Mouse (Mus musculus): ENCODE results near the gene Synj2.

Gene Synj2

DNA sequence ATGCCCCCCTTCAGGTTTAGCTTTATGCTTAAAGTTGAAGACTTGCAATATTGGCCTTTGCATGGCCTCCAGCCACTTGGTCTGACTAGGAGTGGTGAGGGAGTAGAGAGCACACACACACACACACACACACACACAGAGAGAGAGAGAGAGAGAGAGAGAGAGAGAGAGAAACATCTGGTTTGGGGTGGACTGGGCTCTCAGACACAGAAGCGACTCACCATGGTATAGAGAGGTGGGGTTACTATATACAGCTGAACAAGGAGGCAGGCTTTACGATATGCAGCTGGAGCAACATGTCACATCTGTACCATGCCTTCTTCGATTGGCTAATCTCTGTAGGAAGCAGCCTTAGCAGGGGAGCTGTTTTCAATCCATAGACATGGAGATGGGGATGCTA lies 5.4 kb upstream of the Synj2 start:
- peak; percentile 24 for DNase-seq (ENCODE audit: low read depth)

DNA sequence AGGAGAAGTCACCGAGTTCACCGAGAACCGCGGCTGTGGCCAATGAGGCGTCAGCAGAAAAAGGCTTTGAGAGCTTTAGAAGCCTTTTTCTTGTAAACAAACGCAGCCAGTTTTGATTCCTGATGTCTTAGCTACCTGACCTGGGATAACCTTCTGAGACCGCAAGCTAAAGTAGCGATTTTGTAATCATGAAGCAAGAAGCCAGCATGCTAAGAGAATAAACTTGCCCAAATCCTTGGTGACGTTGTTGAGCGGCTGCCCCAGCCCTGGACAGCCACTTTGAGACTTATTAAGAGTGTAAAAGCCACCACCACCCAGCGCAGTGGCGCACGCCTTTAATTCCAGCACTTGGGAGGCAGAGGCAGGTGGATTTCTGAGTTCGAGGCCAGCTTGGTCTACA lies 4.8 kb upstream of the Synj2 start:
- DNase-seq (ENCODE audit: low read depth): no peak

DNA sequence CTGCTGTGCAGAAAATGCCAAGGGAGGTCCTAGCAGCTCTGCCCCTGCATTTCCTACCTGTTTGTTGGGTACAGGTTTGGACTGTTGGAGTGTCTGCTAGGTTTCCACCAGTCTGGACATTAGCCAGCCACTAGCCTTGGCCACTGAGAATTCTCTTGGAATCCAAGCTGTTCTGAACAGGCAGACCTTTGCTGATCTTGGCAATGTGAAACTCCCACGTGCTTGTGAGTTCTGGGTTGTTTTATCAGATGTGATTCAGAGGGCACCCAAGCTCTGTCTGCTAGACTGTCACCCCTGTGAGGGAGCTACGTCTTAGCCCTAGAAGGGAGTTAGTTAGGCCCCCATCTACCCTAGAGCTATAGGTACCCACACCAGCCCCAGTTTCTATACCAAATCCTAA lies 3.6 kb upstream of the Synj2 start:
- no peak for DNase-seq (ENCODE audit: low read depth)

DNA sequence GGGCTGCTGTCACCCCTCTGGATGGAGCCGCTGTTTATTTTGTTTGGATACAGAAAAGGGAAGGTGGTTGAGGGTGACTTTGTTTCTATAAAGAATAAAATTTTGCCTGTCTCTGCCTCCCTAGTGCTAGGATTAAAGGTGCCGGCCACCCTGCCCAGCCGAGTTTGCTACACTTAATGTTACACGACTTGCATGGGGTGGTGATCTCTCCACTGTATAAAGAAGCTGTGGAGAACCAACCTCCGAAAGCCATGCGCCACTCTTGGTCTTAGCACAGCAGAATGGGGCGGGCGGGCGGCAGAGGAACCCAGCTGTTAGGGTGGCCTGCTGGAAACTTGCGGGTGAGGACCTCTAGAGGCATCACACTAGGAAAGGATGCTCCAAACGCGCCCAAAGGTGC lies 1.2 kb upstream of the Synj2 start:
- DNase-seq (ENCODE audit: low read depth): no peak

DNA sequence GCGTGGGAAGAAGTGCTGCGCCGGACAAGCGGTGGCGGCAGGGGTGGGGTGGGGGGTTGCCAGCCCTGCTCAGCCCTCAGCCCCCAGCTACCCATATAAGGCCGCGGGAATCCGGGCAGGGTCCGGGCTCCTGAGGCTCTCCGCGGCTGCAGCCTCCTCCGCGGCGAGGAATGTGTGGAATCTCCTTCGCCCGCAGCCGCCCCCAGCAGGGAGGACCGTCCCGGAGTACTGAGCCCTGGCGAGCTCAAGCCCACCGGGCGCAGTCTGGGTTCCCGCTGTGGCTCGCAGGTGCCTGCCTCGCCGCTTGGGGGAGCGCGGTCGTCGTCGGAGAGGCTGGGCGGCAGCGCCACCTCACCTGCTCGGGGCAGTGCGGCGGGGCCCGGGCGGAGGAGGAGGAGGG lies 288 bp upstream of the Synj2 start:
- peak; percentile 69 for DNase-seq (ENCODE audit: low read depth)

DNA sequence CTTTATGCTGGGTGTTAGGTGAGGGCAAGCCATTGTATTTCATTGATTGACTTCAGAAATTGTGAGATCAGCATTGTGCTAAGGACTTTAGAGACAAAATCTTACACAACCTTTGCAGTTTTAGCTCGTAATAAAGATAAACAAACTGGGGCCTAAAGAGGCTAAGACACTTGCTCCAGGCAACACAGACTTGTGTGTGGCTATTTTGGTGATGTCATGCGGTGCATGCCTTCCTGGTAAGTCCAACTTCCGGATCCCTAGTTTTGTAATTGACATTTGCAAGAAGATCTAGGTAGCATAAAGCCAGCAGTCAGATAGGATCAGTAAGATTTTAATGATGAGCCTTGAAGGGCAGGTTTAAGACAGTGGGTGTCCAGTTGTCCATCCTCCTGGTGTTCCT lies 1.1 kb downstream of the Synj2 start:
- no peak for DNase-seq (ENCODE audit: low read depth)

DNA sequence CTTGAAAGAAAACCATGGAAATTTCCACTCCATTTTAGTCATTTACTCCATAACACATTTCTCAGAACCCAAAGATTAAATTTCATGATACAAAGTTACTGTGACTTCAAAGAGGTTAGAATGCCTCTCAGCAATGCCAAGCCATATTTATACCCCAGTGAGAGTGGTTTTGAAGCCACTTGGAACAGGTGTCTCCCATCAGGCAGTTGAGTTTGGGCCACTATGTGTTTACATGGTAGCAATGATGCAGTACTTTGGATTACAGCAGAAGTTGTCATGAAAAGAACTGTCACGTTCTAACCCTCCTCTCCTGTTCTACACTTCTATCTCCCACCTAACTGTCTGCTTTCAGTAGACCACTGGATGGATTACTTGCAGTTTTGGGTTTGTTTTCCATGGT lies 2.0 kb downstream of the Synj2 start:
- DNase-seq (ENCODE audit: low read depth): no peak

DNA sequence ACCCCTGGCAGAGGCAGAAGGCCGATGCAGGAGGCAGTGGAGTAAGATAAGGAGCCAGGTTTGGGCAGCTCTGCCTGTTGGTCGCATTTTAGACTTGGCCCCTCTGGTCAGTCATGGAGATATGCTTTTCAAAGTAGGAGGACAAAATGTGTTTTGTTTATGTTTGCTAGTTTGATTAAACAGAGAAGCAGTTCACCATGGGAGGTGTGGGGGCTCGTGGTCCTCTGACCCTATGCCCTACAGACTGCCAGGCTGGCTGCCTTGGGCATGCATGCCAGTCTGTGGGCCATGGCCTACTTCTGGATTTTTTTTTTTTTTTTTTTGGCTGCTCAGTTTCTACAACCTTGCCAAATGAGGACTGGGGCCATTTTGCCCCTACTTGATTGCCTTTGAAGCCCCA lies 6.0 kb downstream of the Synj2 start:
- DNase-seq (ENCODE audit: low read depth): no peak

DNA sequence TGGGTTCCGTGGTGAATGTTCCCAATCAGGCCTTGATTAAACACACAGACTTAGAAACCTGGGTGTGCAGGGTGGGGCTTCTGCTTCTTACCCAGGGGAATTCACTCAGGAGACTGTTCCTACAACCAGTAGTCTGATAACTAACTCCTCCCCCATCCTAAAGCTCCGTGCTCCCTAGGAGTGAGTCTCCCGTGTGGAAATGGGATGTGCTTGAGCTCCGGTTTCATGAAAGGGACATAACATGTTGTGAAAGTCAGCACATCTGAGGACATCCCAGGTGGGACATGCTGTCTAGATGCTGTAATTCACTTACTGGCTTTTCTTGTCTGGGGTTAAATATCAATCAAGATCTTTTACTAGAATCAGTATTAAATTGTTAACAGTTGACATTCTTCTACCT lies 11.4 kb downstream of the Synj2 start:
- DNase-seq (ENCODE audit: low read depth): no peak

DNA sequence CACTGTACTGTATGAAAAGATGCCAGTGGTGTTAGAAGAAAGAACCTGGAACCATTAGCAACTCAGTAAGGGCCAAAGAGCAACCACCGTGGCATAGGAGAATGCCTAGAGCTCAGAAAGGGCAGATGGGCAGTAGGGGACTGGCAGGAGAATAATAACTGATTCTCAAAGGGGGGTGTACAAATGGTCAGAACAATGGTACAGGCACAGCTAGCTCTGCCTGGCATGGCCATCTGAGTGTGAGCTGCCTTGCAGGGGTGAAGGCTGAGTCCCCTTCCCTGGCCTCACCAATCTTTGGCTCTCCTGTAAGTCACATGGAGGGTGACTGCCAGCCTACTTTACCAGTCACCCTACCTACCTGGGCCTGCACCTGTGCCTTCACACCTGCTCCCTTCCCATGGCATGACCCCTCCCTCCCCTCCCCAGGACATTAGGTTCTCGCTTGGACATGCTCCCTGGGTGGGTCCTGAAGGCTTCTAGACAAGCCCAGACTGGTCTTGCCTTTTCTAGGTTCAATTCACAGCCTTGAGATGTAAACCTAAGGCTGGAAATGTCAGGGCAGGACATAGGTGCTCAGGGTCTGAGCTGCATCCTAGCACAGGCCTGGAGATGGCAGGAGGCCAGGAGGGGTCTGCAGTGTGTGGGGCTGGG lies 15.4 kb downstream of the Synj2 start:
- DNase-seq (ENCODE audit: low read depth): no peak

DNA sequence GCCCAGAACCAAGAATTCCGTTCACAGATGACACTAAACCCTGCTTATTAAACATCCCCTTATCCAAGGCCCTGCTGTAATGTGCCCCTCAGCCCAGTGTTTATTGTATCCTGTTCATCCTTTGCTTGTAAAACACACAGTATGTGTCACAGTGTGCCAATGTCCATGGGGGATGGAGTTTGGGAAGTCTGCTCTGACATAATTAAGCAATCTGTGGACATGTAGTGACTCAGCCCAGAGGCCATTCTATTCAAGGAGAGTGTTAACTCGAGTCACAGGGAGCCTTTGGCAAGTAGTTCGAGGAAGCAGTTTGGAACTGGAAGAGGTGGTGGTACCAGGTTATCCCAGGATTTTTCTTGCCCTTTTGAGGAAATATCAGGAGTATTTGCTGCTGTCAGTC lies 16.0 kb downstream of the Synj2 start:
- DNase-seq (ENCODE audit: low read depth): no peak

DNA sequence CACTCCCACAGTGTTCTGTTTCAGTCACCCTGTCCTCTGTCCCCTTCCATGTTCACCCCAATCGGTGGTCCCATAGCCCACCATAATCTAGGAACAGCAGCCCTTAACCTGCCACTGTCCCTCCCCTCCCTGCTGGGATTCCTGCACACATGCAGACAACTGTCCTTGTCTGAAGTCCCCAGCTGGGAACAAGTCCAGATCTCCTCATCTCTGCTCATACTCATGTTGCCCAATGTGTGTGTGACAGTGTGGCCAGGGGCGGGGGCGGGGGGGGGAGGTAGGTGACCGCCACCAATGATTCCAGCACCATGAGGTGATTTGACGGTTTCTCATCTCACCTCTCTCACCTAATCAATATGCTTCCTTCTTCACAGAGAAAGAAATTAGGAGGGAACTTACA lies 17.1 kb downstream of the Synj2 start:
- DNase-seq (ENCODE audit: low read depth): no peak

DNA sequence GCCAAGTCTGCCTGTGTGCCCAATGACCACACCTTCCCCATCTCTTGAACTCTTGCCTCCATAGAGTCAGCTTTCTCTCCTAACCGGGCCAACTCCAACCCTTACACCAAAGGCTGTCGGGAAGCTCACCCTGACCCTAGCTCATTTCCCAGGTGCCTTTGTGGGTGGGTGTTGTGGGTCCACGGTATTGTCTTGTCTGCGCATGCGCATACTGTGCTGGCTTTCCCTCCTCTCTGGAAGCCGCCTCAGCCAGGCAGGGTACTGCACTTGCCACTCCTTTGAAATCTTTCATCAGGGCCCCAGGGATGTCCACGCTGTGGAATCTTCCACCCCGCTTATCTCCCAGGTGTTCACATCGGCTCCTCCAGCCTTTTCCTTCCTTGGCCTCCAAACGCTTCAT lies 17.6 kb downstream of the Synj2 start:
- DNase-seq (ENCODE audit: low read depth): no peak

DNA sequence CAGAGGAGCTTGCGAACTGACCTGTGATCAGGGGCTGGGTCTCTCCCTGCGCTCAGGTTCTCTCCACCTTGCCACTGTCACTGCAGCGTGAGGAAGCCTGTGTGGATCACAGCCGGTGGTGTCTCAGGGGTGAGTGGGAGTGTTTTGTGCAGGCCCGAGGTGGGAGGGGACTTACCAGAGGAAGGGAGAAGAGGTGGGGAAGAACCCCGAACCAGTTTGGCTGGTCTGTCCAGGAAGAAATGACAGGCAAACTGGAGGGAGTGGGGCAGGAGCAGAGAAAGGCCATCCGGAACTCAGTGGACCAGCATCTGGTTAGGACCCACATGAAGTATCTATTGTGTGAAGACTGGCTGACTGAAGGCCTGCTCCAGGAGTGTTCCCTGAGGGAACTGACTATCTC lies 18.0 kb downstream of the Synj2 start:
- no peak for DNase-seq (ENCODE audit: low read depth)

DNA sequence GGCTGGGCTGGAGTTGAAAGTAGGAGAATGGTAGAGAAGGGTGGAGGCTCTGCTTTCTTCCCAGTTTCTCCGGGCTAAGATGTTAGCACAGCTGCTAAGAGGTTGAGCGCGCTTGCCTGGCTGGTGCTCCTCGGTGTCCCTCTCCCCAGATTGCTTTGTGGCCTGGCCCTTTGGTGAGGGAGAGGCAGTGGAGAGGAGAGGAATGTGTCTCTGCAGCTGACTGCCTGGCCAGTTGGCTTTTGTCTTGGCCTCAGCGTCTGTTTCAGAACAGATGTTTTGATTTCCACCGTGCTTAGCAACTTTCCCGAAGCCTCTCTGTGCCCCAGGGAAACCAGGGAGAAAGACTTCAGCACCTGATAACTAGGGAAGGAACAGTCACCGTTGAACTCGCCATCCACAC lies 18.7 kb downstream of the Synj2 start:
- DNase-seq (ENCODE audit: low read depth): no peak

DNA sequence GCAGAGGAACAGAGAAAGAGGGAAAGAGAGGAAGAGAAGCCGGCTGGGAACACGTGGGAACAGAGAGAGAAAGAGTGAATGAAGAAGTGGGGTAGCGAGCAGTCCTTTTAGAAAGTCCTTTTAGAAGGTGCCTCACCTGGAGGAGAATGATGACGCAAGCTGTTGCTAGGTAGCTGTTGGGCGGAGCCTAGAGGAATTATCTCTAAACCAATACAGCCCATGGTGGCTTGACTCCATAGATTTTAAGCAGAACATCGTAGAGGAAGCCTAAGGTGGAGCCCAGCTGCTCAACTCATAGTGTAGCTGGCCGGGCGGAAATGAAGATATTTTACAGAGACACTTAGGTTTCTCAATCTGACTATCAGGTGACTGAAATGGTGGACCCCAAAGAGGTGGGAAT lies 22.7 kb downstream of the Synj2 start:
- DNase-seq (ENCODE audit: low read depth): no peak

DNA sequence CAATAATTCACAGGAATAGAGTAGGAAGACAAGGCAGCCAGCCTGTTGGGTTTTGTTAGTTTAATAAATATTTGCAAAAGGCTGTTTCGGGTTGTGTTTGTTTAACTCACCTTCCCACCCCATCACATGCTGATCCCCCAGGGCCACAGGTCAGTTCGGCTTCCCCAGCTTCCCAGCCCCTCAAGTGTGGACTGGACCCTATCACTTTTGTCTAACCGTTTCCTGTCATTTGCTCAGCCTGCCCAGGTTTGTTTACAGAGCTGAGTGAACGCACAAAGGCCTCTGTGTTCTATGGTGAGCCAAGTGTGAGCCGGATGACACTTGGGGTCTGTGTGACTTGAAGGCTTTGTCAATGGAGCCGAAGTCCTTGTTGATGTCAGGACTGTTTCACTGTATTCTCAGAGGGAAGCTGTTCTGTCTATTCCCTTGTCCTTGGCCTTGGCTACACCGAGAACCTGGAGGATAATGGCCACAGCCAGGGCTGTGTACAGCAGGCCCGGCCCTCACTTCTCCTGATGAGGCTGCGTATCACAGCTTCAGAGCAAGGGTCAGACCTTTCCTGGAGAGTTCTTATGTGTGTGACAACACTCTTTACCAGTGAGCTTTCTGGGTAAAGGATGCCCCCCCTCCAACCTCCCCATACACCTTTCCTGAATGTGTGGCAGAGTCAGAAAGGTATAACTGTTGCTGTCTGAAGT lies 24.2 kb downstream of the Synj2 start:
- no peak for DNase-seq (ENCODE audit: low read depth)

DNA sequence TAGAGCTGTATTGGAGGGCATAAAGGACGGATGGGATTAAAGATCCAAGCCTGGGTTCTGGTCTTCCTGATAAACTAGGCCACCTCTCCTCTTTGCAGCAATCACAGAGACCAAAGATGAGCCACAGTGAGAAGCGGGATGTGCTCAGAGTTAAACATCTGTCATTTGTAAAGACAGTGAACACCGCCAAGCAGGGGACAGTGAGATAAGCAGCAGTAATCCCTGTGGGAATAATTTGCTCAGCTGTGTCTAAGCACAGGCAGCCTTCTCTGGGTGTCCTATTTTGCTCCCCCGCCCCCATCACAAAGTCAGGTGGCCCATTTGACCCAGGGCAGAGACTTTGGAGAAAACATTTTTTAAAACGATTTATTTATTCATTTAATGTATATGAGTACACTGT lies 25.6 kb downstream of the Synj2 start:
- DNase-seq (ENCODE audit: low read depth): no peak

DNA sequence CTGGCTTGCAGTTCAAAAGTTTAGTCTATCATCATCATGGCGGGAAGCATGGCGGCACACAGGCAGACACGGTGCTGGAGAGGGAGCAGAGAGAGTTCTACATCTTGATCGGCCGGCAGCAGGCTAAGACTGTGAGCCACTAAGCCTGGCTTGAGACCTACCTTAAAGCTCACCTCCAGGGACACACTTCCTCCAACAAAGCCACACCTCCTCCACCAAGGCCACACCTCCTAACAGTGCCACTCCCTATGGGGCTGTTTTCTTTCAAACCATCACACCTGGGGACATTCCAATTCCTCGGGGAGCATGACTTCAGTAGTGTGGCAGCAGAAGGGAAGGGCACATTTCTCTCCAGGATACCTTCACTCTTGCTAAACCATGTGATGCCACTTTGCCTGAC lies 27.5 kb downstream of the Synj2 start:
- DNase-seq (ENCODE audit: low read depth): no peak

DNA sequence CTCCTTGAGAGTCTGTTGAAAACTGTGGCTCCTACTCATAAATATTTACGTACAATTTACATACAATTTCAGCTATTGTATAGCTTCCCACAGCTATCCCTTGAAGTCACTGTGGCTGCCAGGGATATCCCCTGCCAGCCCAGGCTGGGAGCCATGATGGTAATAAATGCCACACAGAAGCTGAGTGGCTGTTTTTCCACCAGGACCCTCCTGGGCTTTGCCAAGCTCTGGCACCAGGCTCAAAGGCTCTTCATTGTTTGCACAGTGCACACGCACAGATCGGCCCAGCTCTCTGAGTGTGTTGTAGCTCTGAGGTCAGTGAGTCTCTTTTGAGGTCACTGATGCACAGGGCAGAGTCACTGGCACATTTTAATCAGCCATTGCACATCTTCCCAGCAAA lies 28.2 kb downstream of the Synj2 start:
- DNase-seq (ENCODE audit: low read depth): no peak

DNA sequence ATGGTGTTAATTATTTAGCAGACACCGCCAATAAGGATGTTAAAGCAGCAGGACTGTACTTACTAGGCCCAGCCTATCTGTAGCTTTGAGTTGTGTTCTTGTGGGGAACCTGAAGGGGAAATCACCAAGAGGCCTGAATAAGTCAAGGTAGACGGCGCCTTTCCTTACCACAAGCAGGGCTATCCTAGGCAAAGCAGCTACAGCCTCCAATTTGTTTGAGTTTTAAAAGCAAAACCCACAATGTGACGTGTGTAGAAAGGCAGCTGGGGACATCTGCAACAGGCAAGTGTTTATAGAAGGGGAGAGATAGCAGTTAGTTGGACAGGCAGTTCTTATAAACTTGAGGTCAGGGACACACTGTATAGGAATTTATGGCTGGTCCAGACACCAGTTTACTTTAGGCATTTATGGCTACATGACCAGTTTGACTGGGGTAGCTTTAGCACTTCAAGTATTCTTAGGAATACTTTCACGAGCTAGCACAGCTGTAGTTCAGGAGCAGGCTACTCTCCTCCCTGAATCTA lies 29.3 kb downstream of the Synj2 start:
- no peak for DNase-seq (ENCODE audit: low read depth)

DNA sequence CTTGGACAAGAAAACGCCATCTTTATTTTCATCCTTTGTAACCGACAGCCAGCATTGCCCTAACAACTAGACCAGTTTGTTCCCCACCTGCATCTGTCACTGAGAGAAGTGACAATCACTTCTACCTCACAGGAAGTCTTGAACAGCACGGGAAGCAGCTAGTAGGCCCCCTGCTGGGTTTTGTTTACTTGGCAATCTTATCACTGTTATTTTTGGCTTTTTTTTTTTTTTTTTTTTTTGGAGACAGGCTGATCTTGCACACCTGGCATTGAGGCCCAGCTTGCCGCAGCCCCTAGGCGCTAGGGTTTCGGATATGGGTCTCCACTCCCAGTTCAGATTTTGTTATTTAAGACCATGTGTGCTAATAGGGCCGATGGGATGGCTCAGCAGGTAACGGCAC lies 32.5 kb downstream of the Synj2 start:
- DNase-seq (ENCODE audit: low read depth): no peak

DNA sequence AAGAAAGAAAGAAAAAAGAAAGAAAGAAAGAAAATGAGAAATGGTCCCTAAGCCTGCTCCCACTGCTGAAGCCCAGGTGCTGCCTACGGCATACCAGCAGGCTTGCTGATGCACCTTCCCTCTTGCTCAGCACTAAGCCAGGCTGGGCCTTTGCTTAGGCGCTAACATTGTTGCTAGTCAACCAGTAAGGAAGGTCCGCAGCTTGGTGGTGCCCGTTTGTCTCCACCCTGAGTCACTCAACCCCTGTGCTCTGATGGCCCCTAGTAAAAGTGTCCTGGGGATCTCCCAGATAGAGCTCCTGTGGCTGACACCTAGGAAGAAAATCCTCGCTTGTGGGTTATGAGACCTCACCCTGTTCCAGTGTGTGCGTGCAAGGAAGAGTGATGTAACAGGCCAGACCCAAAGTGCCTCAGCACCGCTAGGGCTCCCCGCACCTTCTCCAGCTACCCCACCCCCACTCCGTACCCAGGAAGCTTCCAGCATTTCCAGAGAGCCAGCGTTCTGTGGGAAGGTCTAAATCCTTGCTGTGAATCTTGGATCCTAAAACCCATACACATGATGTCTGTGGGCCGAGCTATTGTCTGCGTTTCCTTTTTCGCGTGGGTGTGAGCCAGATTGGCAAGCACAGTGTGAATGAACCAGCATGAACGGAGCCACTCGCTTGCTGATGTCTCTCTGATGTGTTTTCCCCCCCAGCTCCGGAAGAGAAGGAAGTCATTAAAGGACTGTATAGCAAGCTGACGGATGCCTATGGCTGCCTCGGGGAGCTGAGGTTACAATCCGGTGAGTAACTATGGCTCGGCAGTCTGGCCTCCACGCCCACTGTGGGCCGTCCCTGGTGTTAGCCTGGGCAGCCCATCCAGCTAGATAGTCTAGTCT lies 34.3 kb downstream of the Synj2 start:
- DNase-seq (ENCODE audit: low read depth): peak; percentile 82

Data from 416B (cell line).